Mouse (Mus musculus) layer of hippocampus, adult 8-10 months (tissue): ENCODE measurements around the gene Pik3cd. TPM values are rescaled to one million over a fixed set of nuclear protein-coding genes. Genes with fewer than 3 reads are reported as not detected.
"Not testable (repeated sequence)": the region's sequence is repeated elsewhere in the genome, so short reads cannot be mapped to it uniquely, and the experiment has no call there.

Experiments
- DNase-seq, 2 experiments: peaks; one replicate each; pipeline ENCODE4 v3.0.0; 2022; ENCODE audit warnings: low spot score in 2 of 2
- total RNA-seq, 4 experiments: library from RNA; stranded (reverse); gene quantifications; 2 replicates each; pipeline ENCODE4 v1.2.4; 2022

Pik3cd gene
- 10 to 100 TPM; 26.7 to 30.2 (median 28.4) TPM for total RNA-seq

DNA sequence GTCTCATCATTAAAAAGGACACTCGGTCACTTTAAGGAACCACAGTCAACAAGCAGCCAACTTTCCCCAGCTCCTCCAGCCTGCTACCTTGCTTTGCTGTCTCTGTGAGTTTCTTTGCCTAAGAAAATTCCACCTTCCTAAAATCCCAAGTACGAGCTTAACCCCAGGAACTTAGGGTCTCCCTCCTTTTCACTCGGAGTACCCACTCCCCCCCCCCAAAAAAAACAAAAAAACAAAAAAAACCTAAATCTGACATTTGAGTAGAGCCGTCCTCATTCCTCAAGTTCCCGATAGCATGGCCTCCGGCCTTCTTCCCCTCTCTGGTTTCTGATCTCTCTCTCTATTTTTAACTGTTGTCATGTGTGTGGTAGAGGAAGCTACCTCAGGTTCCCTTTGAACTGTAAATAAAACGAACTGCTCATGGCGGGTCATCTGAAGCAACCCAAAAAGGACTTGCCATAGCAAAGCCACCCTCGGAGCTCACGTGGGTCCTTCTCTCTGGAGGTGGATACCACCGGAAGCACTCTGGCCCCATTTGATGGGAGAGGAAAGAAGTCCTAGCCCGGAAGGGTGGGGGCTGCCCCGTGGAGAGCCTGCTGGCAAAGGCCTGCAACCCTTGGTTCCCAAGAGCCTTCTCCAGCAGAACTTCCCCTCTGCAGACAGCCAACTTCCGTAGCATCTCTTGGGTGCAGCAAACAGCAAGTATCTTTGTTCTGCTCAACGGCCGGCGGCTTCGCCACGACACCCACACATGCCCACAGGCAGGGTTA is at the start of gene Pik3cd:
TSS of gene Pik3cd (minus strand) at position 362 of the 770 bp plus-strand sequence.
- DNase-seq: no peak

DNA sequence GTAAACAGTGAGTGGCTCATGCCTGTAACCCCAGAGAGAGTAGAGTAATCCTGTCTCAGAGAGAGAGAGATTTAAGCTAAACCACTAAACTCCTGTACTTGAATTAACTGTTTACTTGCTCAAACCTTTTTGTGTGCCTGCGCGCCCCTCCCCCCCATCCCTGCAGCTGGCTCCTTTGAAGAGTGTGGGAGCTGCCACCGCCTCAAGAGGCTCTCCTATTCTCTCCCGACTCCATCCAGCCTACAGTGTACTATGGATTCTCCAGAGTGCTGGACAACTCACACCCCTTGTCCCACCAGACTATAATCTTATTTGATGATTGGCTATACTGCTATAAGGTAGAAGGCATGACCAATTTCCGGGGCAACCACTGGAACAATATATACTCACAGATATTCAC is 48.3 kb upstream of the Pik3cd start:
- no peak for DNase-seq

DNA sequence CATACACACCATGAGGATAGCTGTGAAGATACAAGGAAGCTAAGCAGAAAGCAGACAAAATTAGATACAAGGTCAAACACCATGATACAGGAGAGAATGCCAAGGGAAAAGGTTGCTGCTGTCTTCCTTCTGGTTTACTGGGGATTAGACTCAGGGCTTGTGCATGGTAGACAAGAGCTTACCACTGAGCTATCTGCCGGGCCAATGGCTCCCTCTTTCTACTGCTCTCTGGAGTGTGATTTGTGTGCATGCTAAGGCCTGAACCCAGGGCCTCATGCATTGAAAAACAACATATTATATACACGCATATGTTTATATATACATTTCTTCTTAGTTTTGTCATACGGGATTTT is 47.3 kb upstream of the Pik3cd start:
- DNase-seq: not testable (repeated sequence)

DNA sequence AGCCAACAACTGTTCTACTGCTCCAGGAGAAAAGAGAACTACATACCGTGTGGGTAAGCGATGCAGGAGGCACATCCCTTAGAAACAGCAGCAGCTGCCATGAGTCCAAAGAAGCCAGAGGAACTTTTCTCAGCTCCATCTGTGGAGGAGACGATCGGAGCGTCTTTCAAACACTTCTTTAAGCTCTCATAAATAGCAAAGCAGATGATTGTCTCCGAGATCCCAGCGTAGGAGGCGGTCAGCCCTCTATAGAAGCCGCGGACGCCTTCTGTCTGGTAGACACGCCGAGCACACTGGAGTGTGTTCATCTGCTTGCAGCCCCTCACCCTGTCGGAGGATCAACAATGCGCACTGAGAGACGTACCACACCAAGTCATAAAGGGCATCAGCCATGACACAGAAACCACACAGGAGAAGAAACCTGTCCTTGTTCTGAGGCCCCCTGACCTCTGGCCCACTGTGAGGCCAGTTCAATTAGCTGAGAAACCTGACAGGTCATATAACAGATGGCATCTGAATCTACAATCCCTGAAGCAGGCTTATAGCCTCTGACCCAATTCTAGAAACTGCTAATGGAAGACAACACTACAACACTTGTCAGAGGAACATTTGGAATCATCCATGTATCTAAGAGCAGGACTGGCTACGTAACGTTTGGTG is 46.8 kb upstream of the Pik3cd start:
- no peak for DNase-seq

DNA sequence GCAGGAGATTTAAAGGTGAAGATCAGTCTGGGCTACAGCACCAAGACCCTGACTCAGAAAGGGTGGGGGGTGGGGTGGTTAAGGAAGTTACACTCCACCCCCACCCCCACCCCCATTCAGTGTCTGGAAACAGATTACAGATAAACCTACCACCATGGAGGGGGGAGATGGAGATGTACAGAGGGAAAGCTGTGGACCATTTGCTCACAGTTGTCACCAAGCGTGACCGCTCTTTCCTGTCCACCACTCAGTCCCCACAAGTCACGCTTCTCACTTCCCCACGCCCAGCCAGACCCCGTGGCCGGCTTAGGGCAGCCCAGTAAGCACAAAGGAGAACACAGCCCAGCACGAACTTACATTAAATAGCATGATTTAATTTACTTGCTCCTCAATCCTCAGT is 41.7 kb upstream of the Pik3cd start:
- DNase-seq: no peak

DNA sequence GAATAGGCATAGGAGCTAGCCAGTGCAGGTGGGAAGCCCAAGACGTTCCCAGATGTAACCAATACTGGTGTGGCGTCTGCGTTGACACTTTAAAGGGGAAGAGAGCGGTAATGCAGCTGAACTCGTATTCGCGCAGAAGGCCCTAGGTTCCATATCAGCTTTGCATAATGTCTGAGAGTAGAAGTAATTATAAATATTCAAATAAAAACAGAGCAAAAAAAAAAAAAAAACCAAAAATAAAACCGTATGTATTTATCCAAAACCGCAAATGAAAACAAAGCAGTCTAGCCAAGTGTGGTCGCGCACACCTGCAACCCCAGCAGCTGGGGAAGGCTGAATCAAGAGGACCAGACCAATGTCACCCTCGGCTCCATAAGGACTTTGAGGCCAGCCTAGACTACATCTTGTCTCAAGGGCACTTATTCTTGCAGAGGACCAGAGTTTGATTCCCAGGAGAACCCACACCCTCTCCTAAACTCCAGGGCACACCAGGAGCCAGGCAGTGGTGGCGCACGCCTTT is 39.7 kb upstream of the Pik3cd start:
- DNase-seq: no peak

DNA sequence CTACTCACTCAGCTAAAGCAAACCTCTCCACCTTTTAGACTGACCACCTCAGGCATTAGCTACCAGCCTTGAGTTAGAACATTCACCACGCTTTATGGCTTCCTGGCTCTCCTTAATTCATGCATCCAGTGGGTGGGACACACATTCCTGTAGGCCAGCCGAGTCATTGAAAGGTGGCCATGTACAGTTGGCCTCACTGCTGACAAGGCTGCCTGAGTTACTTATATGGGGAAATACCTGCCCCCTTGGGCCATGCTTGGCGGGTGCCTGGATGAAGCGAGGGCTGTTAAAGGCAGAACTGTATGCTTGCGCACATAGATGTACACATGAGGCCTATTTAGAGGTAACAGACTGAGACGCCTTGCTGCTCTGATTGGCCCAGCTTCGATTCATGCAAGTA is 37.9 kb upstream of the Pik3cd start:
- no peak for DNase-seq

DNA sequence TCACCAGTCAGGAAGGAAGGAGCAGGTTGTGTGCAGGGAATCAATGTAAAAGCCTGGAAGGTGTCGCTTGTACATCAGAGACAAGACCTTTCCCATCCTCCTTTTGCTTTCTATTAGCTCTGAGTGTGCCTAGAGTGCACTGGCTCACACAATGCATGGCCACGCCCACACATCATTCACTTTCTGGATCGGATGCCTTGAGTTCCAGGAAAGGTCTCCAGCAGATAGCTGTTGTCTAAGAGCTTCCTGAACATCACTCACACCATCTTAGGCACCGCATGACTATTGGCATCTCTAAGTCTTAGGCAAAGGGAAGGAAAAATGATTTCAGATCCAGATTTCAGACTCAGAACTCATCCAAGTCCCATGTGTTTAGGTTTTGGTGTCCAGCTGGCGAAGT is 37.1 kb upstream of the Pik3cd start:
- no peak for DNase-seq

DNA sequence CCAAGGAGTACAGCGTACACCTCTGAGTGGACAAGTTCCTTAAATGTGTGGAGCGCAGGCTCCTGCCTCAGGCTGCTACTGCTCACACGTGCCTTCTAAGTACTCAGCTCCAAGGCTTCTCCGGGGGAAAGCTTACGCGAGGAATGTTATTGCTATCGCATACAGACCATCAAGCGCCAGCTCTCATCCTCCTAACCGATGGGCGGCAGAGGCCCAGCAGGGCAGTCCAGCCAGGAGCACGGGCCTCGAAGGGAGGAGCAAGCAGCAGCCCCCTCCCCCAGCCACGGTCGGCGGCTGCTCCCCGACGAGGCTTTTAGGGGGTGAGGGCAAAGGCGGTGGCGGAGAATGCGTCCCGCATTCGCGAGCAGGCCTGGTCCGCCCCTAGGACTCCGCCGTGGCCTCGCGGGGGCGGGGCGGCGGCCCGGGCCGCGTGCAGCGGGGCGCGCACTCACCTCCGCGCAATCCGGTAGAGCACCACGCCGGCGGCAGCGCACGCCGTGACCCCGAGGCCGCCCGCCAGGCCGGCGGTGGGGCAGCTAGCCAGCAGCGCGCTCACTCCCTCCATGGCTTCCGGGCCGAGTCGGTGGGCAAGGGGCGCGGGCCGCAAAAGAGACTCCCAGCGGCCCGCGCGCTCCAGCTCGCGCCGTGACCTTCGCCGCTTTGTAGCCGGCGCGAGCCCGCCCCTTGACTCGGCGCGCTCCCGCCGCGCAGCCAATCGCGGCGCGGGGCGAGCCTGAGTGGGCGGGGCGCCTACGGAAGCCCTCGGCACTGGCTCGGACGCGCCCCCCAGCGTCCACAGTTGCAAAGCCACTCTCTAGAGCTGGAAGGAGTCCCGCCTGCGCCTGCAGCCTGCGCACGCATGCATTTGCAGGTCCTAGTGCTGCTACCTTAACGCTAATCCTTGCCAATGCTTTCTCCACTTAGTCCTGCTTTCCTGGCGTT is 35.3 kb upstream of the Pik3cd start, which contains the start of gene Tmem201:
TSS of gene Tmem201 (minus strand) at position 662 of the 942 bp plus-strand sequence.
- peak; percentile 90 to 94 for DNase-seq

DNA sequence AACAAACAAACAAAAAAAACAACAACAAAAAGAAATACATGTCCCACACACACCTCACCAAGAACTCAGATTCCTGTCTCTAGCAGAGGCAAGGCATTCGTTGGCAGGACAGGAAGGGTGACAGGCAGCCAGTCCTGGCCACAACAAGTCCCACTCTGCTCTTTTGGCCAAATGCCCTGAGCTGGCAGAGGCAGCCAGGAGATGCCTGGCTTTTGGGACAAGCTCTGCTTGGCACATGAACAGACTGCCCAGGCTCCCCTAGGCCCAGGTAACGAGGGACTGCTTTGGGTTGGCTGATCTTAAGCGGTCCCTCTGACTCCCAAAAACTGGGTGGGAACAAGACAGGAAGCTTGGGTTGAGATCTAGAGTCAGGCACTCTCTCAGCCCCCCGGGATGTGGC is 34.2 kb upstream of the Pik3cd start:
- no peak for DNase-seq

DNA sequence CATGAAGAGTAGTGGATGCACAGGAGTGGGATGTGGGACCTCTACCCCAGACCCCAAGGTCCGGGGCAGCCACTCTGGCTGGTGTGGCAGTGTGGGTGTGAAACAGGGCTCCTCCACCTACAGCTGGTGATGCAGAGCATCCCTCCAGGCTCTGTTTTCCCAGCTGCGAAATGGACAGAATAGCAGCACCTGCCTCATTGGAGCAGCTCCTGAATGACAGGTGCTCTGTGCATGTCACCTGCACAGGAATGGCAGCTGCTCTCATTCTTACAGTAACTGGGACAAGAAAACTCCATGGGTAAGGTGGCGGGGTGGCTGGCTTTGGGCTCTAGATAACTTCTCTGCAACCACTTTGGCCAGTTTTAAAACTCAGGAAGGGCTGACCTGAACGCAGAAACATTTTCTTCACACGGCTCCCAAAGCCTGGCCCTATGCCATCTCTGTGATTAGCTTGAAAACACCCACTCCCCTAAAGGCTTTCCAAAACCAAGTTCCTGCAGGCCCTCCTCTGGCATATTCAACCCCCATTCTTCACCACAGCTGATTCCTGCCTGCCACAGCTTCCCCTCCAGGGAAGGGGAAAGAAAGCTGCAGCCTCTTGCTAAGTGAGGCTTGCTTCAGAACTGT is 33.4 kb upstream of the Pik3cd start:
- no peak for DNase-seq

DNA sequence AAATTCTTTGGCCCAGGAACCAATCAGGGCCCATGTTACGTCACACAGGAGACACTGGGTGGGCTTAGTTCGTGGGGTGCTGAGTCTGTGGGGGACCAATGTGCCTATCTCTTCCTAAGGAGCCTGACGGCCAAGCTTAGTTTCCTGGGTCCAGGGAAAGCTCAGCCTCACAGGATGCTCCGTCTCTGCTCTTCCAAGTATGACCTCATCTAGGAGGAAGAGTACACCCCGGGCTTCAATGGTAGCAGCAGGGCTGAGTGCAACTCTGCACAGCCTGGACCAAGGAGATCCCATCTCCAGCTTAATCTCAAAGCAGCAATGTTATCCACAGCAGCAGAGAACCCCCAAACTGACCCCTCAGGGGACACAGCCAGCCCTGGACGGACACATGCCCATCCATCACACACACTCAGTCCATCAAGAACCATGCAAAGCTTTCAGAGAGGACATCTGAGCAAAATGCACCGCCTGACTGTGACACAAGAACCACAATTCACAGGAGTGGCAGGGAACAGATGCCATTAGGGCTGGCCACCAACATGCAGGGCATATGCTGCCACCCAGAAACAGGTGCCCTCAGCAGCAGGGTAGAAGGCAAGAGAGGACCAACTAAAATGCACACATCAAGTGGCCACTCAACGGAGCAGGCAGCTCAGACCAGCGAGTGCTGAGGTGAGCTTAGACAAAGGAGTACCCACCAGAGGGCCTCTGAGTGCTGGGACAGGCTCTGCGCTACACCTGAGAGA is 32.5 kb upstream of the Pik3cd start:
- no peak for DNase-seq

DNA sequence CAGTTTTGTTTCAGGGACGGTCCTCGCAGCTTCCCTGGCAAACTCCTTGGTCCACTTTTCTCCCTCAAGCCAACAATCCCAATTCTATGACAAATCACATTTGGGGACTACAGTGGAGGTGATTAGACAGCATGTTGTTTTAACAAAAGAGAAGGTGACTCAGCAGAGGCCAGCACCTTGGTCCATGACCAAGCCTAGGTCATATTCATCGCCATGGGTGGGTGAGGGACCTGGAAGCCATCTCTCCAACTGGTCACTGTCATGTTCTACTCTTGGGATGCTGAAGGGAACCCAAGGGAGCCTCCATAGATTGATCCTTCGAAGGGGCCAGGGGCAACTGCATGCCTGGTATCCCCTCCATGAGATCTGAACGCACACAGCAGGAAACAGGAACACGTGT is 31.9 kb upstream of the Pik3cd start:
- DNase-seq: no peak

DNA sequence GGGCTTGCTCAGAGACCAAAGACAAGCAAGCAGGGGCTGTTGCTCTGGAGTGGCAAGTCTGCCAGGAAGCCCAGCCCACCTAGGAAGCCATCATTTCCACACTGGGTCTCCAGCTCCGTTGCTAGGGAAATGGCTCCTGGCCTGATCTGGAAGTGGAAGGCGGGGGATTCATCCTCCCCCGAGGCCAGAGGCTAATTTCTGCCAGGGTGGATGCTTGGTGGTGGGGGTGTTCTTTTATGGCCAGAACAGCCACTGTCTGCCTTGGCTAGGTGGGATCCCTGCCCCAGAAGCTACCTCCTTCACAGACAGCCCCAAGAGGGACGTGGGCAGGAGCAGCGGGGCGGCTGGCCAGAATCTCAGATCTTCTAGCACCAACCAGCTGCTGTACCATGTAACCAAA is 31.4 kb upstream of the Pik3cd start:
- no peak for DNase-seq

DNA sequence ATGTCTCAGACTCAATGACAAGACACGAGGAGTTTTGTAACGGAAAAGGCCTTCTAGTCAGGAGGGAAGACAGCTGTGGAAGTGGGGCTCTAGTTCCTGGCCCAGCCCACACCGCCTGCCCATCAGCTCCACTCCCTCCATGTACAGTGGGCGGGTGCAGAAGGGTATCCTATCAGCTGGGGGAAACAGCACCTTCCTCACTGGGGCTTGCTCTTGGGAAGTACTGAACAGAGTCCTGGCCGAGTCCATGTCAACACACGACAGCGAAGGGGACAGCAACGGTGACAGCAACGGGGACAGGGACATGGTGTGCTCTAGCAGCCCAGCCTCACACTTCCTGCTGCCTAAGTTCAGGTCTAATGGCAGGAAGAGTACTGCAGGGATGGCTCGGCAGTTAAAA is 30.4 kb upstream of the Pik3cd start:
- DNase-seq: no peak

DNA sequence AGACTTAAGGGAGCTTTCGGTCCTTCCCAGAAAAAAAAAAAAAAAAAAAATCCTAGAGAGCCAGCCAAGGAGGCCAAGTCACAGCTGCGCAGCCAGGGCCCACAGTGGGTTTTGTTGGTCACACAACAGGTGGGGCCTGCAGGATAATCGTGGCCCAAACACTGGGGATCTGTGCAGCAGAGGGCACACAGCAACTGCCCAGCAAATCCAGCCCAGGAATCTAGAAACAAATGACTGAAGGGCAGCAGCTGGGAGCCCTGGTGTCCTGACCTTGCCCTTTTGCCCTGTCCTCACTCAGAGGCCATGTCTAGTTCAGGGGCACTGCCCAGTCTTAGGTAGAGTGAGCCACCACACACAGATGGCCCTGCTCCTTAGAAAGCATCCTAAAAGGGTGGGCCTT is 29.9 kb upstream of the Pik3cd start:
- DNase-seq: no peak

DNA sequence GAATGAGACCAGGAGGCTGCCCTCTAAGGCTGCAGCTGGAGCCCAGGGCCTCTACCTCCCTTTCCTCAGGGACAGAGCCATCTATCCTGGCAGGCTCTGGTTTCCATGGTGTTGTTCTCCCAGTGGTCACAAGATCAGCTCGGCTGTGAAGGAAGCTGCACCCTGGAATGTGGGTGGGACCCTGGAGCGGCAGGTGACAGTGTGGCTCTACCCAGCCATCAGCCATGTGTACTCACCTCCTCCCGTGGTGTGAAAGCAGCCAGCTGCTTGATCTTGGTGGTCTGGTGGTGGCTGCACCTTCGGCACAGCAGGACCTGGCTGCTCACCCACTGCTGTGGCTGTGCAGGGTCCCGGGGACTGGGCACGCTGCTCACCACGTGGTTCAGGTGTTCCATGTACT is 28.5 kb upstream of the Pik3cd start:
- DNase-seq: no peak

DNA sequence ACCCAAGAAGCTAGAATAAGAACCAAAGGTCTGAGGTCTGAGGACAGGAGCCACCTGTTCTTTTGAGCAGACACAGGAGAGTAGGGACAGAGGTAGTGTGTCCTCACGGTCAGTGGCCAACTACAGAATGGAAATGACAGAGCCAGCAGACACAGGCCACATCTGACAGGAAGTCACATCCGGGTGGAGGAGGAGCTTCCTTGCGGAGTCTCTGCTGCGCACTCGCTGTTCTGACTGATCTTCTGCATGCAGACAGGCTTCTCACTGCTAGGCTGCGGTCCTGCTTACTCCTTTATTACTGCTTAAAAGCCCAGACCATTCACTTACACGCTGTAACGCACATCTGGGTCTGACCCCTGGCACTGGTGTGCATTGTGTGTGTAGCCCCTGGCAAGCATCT is 26.4 kb upstream of the Pik3cd start:
- no peak for DNase-seq

DNA sequence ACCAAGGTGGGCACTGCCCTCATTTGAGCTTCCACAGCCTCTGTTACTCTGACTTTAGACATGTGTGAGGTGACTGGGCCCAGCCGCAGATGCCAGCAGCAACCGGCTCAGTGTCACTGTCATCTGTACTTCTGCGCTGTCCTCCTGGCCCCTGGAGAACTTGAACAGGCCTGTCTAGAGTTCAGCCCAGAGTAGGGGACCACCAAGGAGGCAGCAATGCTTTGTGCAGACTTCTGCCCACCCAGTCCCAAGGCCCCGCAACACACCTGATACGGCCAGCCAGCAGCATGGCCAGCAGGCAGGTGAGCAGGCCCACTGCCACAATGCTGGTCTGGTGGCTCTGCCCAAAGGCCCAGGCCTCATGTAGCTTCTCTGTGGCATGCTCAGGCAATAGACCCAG is 25.3 kb upstream of the Pik3cd start:
- no peak for DNase-seq

DNA sequence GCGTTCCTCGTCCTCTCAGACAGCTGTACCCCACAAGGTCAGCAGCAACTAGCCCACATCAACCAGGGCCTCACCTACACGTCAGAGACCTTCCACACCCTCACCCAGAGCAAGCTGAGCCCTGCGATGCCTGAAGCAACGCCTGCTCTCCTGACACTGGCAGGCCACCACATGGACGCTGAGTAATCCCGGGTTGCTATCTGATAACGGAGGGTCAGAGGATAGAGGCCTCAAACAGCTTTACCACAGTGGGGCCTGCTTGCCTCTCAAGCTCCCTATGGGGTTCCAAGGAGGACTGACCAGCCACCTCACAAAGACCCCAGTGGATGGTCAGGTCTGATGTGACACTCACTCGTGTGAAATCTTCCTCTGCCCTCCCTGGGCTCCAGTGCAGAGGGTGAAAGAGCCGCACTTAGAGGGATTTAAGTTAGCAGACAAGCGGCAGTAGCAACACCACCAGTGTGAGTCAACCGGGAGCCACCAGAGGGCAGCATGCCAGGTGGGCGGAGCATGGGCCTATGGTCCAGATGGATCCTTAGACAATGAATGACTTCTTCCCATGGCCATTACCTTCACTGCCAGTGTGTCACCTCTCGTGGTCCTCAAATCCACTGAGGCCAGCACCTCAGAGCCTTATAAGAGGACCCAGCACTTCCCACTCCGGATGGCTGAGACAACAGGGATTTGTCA is 23.4 kb upstream of the Pik3cd start:
- DNase-seq: peak in 1 of 2 experiments; percentile 79
